Mouse (Mus musculus) embryonic facial prominence, embryonic 10.5 days (tissue): ENCODE results near the gene Oscp1. TPM values are rescaled to one million over a fixed set of nuclear protein-coding genes. Genes with fewer than 3 reads are reported as not detected.

Source experiments
- DNase-seq: peaks from one replicate; pipeline ENCODE4 v3.0.0-alpha.2; 2017; ENCODE audit warnings: low spot score
- H3K27ac ChIP-seq: fragments of 300-500 bp; sonication (generic); replicated peaks from 2 replicates; pipeline ENCODE4 v1.5.1; 2016; ENCODE audit warnings: mild to moderate bottlenecking
- H3K27me3 ChIP-seq: fragments of 300-500 bp; sonication (generic); replicated peaks from 2 replicates; pipeline ENCODE4 v1.6.1; 2016; ENCODE audit warnings: low read depth, mild to moderate bottlenecking; ENCODE audit not compliant: poor library complexity, severe bottlenecking
- H3K36me3 ChIP-seq: fragments of 300-500 bp; sonication (generic); replicated peaks from 2 replicates; pipeline ENCODE4 v1.6.1; 2016; ENCODE audit warnings: mild to moderate bottlenecking, moderate library complexity
- H3K4me1 ChIP-seq: fragments of 300-500 bp; sonication (generic); 2 replicates; pipeline ENCODE4 v1.6.1; 2016
- H3K4me3 ChIP-seq: fragments of 300-500 bp; sonication (generic); 2 replicates; pipeline ENCODE4 v1.5.1; 2016; ENCODE audit warnings: mild to moderate bottlenecking, moderate library complexity
- H3K9me3 ChIP-seq: fragments of 300-500 bp; sonication (generic); 2 replicates; pipeline ENCODE4 v1.6.1; 2016; ENCODE audit warnings: mild to moderate bottlenecking
- WGBS: fragments of 180-500 bp; shearing (Covaris S2); methylation state at CpG from one replicate; pipeline ENCODE4 v1.1.7; 2016; 5-methylcytosine and 5-hydroxymethylcytosine counted together
- polyA plus RNA-seq: library from polyadenylated mRNA; unstranded; fragments of >200 nt; fragmentation: Nextera tagmentation; extraction: Ambion mirVana; gene quantifications from 2 replicates; pipeline ENCODE4 v1.2.1, GENCODE M21; 2016

Gene Oscp1
- polyA plus RNA-seq, 1 experiment from 2014 or later = 24.2 TPM

DNA sequence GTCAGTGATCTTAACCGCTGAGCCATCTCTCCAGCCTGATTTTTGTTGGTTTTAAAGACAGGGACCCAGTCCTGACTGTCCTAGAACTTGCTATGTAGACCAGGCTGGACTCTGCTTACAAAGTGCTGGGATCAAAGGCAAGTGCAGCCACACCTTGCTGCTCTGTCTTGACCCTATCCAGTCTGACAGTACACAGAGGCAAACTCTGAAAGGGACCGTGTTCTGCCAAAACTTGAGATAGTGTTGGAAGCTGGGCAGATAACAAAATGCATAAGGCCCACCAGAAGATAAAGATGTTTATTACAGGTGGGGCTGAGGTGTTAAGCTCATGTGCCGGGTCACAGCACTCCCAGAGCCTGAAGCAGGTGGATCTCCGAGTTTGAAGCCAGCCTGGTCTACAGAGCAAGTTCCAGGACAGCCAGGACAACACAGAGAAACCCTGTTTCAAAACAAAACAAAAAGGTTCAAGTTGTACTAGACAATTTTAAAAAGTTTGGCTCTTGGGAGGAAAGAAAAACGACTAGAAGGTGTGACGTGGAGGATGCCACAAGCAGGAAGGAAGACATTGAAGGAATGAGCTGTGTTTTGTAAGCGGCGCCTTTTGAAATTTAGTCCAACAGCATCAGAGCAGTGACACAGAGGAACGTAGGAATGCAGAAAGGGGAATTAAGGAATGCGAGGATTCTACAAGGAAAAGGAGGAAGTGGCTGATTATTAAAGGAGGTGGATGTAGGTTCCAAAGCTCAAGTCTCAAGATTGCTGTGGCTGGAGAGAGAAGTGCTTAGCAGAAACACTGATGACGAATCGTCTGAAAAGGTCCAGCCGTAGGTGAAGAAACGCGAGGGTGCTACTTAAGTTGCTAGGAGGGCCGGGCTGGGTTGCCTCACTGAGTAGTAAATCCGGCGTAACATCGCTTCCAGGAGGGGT, 895 bp upstream of the Oscp1 start:
- DNase-seq = no peak
- H3K36me3 ChIP-seq = peaks cover 43% of the 10 kb centered on the region
- WGBS = 17% methylated on average over 19 of the region's 19 CpGs
- peak overlapping the region; percentile 80 for H3K4me3 ChIP-seq
- H3K27me3 ChIP-seq = no peaks in the 10 kb centered on the region
- no peaks in the 10 kb centered on the region for H3K9me3 ChIP-seq
- H3K27ac ChIP-seq = peak overlapping the region; percentile 86
- H3K4me1 ChIP-seq = peaks cover 20% of the 10 kb centered on the region

DNA sequence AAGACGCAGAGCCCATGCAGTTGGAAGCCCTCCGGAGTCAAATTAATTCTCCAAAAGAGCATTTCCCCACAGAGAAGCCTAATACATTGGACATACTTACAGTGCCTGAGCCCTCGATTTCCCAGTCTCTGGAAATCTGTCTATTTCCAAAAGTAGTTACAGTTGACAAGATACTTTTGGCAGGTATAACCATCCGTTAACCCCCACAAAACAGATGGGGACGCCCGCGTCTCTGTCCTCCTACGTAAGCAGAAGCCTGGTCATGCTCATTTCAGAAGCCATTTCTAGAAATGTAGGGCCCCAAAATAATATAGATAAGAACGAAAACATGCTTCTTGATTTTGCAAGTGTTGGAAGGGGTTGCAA, 615 bp downstream of the Oscp1 start:
- H3K4me1 ChIP-seq = peaks cover 20% of the 10 kb centered on the region
- peak overlapping the region; percentile 79 for H3K27ac ChIP-seq
- H3K4me3 ChIP-seq = peak overlapping the region; percentile 80
- no peaks in the 10 kb centered on the region for H3K9me3 ChIP-seq
- 43% methylated on average over 9 of the region's 9 CpGs for WGBS
- no peak for DNase-seq
- H3K27me3 ChIP-seq = no peaks in the 10 kb centered on the region
- peaks cover 28% of the 10 kb centered on the region for H3K36me3 ChIP-seq

GRCm38 (mm10) chr4:126062856-126063255, 4.5 kb downstream of the Oscp1 start:
- H3K4me1 ChIP-seq = peaks cover 12% of the 10 kb centered on the region
- WGBS = 33% methylated on average over 1 of the region's 1 CpGs
- no peaks in the 10 kb centered on the region for H3K36me3 ChIP-seq
- no peaks in the 10 kb centered on the region for H3K27me3 ChIP-seq
- no peaks in the 10 kb centered on the region for H3K9me3 ChIP-seq
- no peak for DNase-seq
- H3K4me3 ChIP-seq = no peak overlapping the region
- no peak overlapping the region for H3K27ac ChIP-seq

DNA sequence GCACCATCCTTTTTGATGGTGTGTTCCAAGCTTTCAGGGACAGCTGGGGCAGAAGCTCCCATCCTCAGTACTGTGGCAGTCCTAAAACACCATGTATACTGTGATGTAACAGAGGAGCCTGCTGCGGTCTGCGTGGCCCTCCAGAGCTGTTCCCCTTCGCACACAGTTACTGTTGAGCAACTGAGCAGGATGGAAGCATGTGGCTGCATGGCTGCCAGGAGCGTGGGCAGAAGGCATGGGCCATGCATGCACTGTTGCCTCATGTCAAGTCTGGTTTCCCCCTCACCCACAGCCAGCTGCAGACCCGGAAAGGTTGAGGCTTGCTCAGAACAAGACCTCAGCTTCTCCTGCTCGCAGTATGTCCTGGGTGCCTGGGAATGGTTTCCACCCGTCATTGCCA, 6.9 kb downstream of the Oscp1 start:
- Histone ChIP-seq H3K36me3 (0 out of 2 replicates have a peak, but pooled peaks cover 3% of the 10 kb centered on the region), H3K9me3 (no peaks in the 10 kb centered on the region), H3K4me3 (no peak overlapping the region), H3K27ac (no peak overlapping the region), H3K27me3 (no peaks in the 10 kb centered on the region), H3K4me1 (no peaks in the 10 kb centered on the region)
- DNase-seq = no peak
- WGBS = 90% methylated on average over 7 of the region's 7 CpGs

DNA sequence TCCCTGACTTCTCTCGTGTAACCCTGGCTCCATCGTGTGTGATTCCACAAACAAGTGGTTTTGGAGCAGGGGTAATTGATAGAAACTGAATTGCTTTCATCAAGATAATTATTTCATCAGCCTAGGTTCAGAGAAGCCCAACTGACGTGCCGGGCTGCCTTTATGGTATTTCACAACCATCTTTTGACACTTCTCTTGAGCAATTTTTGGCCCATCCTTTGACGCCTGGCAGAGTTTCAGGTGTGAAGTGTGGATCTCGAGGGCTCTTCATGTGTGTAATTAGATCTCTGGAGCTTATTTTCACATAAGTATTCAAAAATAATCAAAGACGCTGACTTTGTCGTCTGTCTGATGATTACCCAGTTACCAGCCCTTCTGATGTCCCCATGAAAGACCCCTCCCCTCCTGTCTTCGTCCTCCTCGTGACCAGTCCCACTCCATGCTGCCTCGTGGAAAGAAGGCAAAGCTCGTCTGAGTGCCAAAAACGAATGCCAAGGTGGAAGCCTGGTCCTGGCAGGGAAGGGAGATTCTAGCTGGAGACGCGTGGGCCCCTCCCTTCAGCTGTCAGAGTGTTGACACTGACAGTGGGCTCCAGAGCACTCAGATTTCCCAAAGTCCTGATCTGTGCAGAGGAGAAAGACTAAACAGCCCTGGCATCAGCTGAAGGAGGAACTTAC, 9.2 kb downstream of the Oscp1 start:
- Histone ChIP-seq H3K27me3 (no peaks in the 10 kb centered on the region), H3K9me3 (no peaks in the 10 kb centered on the region), H3K27ac (no peak overlapping the region), H3K4me1 (no peaks in the 10 kb centered on the region), H3K36me3 (0 out of 2 replicates have a peak, but pooled peaks cover 3% of the 10 kb centered on the region), H3K4me3 (no peak overlapping the region)
- WGBS = 77% methylated on average over 15 of the region's 15 CpGs
- DNase-seq = no peak

DNA sequence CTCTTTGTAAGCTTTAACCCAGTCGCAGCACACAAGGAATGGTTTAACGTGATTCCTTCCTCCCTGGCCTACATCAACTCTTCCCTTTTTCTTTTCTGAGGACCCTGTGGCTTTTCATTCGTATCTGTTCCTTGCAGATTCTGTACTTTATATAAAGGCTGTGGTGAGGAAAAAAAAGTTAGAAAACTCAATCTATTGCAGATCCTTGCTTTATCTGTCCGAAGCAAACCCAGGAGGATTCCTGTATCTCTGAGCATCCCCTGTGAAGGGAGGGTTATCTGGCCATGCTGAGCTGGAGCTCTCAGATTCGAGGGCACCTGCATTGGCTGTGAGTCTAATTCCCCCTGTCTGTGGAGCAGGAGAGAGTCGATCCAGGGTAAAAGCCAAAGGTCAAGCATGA, 10.5 kb downstream of the Oscp1 start:
- no peak for DNase-seq
- 0 out of 2 replicates have a peak, but pooled peaks cover 4% of the 10 kb centered on the region for H3K36me3 ChIP-seq
- no peak overlapping the region for H3K4me3 ChIP-seq
- H3K27me3 ChIP-seq = no peaks in the 10 kb centered on the region
- H3K27ac ChIP-seq = no peak overlapping the region
- no peaks in the 10 kb centered on the region for H3K9me3 ChIP-seq
- 88% methylated on average over 6 of the region's 6 CpGs for WGBS
- H3K4me1 ChIP-seq = no peaks in the 10 kb centered on the region

DNA sequence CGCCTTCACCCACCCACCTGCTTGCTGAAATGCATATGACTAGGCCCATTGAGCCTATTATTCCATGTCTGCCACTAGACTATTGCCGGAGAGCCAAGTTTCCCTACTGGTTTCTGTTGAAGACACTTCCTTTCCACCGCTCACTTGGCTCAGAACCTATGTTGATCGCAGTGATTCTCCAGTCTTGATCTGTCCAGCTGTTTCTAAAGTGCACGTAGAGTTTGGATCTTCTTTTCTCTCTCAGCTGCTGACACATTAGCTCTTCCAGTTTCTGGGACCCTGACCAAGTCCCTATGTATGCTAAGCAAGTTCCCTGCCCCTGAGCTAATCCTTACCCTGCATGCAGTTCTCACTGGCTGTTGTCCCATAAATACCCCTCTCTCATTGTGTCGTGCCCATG, 19.5 kb downstream of the Oscp1 start:
- Histone ChIP-seq H3K4me3 (no peak overlapping the region), H3K9me3 (no peaks in the 10 kb centered on the region), H3K27ac (no peak overlapping the region), H3K27me3 (no peaks in the 10 kb centered on the region), H3K36me3 (peaks cover 30% of the 10 kb centered on the region), H3K4me1 (no peaks in the 10 kb centered on the region)
- WGBS = 84% methylated on average over 6 of the region's 6 CpGs
- no peak for DNase-seq

- Histone ChIP-seq H3K36me3 (peaks cover 27% of the 10 kb centered on the region), H3K4me3 (no peak overlapping the region), H3K27ac (no peak overlapping the region), H3K9me3 (no peaks in the 10 kb centered on the region), H3K27me3 (no peaks in the 10 kb centered on the region), H3K4me1 (no peaks in the 10 kb centered on the region)
- DNase-seq = no peak
- 87% methylated on average over 4 of the region's 4 CpGs for WGBS
These were observed 20.9 kb downstream of the Oscp1 start for GRCm38 (mm10) chr4:126079266-126079665.

DNA sequence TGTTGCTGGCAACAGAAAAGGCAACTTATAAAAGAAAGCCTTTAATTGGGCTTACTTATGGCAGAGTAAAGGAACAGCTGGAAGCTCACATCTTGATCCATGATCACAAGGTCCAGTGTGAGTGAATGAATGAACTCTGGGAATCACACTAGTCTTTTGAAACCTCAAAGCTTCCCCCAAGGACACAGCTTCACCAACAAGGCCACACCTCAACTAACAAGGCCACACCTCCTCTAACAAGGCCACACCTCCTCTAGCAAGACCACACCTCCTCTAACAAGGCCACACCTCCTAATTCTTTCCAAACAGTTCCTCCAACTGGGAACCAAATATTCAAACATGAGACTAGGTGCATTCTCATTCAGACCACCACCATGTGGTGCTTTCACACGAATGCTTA, 23.2 kb downstream of the Oscp1 start:
- Histone ChIP-seq H3K36me3 (peaks cover 18% of the 10 kb centered on the region), H3K4me1 (0 out of 2 replicates have a peak, but pooled peaks cover 4% of the 10 kb centered on the region), H3K27ac (no peak overlapping the region), H3K4me3 (no peak overlapping the region), H3K27me3 (no peaks in the 10 kb centered on the region), H3K9me3 (no peaks in the 10 kb centered on the region)
- 92% methylated on average over 1 of the region's 1 CpGs for WGBS
- DNase-seq = no peak

GRCm38 (mm10) chr4:126083021-126083420, 24.7 kb downstream of the Oscp1 start:
- Histone ChIP-seq H3K27me3 (no peaks in the 10 kb centered on the region), H3K4me3 (no peak overlapping the region), H3K9me3 (no peaks in the 10 kb centered on the region), H3K36me3 (peaks cover 18% of the 10 kb centered on the region), H3K4me1 (0 out of 2 replicates have a peak, but pooled peaks cover 4% of the 10 kb centered on the region), H3K27ac (no peak overlapping the region)
- 90% methylated on average over 9 of the region's 9 CpGs for WGBS
- no peak for DNase-seq

DNA sequence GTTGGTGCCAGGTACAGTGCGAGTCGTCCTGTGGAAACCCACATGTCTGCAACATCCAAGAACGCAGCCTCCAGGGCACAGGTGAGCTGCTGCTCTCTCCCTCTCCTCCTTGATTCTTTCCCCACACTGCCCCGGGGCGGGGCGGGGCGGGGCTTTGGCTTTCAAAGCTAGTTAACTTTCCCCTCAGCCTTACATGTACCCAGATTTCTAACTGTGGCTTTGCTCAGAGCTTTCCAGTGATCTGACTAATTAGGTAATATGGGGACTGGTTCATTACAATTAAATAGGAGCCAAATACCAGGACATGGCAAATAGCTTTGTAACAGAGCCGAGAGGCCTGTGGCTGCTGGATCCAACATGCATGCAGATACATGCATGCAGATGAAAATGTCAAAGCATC, 26.0 kb downstream of the Oscp1 start:
- H3K9me3 ChIP-seq = no peaks in the 10 kb centered on the region
- H3K27me3 ChIP-seq = no peaks in the 10 kb centered on the region
- H3K27ac ChIP-seq = no peak overlapping the region
- DNase-seq = no peak
- peaks cover 18% of the 10 kb centered on the region for H3K36me3 ChIP-seq
- 0 out of 2 replicates have a peak, but pooled peaks cover 4% of the 10 kb centered on the region for H3K4me1 ChIP-seq
- no peak overlapping the region for H3K4me3 ChIP-seq
- 72% methylated on average over 8 of the region's 8 CpGs for WGBS

DNA sequence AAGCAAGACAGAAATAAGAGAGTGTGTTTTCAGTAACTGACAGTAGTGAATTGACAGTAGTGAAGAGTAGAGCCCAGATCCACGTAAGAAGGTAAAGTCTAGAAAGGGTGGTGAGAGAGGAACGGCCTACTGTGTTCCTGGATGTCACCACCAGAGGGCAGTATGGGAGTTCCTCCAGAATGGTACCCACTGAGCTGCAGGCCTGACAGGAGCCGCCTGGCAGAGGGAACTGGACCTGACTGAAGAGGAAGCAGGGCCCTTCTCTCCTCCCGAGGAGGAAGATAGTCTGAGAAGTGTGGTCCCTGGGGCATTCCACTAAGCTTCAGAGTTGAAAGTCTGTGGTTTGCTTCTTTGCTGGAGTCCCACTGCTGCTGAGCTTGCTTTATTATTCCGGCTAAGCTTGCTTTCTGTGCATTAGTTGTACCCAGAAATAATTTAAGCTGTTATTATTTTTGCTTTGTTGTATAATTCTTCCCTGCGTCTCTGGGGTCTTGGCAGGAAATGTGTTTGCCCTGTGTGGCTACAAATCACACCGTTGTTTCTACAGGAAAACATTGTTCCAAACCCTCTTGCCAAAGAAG, 27.7 kb downstream of the Oscp1 start:
- no peak overlapping the region for H3K4me3 ChIP-seq
- no peak overlapping the region for H3K27ac ChIP-seq
- peak; percentile 86 for DNase-seq
- 0 out of 2 replicates have a peak, but pooled peaks cover 6% of the 10 kb centered on the region for H3K4me1 ChIP-seq
- H3K27me3 ChIP-seq = no peaks in the 10 kb centered on the region
- 31% methylated on average over 7 of the region's 7 CpGs for WGBS
- H3K9me3 ChIP-seq = no peaks in the 10 kb centered on the region
- H3K36me3 ChIP-seq = peaks cover 12% of the 10 kb centered on the region
